Mouse (Mus musculus) heart, adult 2 months (tissue): Measurements from ENCODE around the gene Olfml1.

Experiments used
- CTCF ChIP-seq: fragments of 200-600 bp; IDR thresholded peaks from 2 replicates; pipeline ENCODE4 v1.8.1; 2022; ENCODE audit warnings: antibody characterized with exemption, mild to moderate bottlenecking, moderate library complexity
- EP300 ChIP-seq: fragments of 200-500 bp; IDR thresholded peaks from 2 replicates; pipeline ENCODE4 v1.6.1; 2011; ENCODE audit warnings: low read depth, low read length, control low read depth; ENCODE audit not compliant: insufficient read depth
- POLR2A ChIP-seq: fragments of 200-500 bp; IDR thresholded peaks from 2 replicates; pipeline ENCODE4 v1.6.1; 2011; ENCODE audit warnings: mild to moderate bottlenecking, low read depth, low read length, control low read depth; ENCODE audit not compliant: insufficient read depth

- no peak for TF ChIP-seq CTCF
- TF ChIP-seq EP300: peak; percentile 95
- no peak for TF ChIP-seq POLR2A
Observed at GRCm38 (mm10) chr7:107592641-107593040, 25.4 kb downstream of the Olfml1 start.
